Mouse (Mus musculus) stomach, postnatal 0 days (tissue): Measurements from ENCODE around the gene Tuft1. TPM values are rescaled to one million over a fixed set of nuclear protein-coding genes. Genes with fewer than 3 reads are reported as not detected.
"Not testable (repeated sequence)": the region's sequence is repeated elsewhere in the genome, so short reads cannot be mapped to it uniquely, and the experiment has no call there.

Source experiments
- ATAC-seq: fragments of 200-750 bp; cut with Nextera tagmentation; 2 replicates; pipeline ENCODE4 v1.8.0; 2017; ENCODE audit not compliant: low FRiP score, low TSS enrichment
- DNase-seq: peaks from one replicate; pipeline ENCODE4 v3.0.0-alpha.2; 2016; ENCODE audit warnings: low spot score
- H3K27ac ChIP-seq: fragments of 300-500 bp; sonication (generic); replicated peaks from 2 replicates; pipeline ENCODE4 v1.5.1; 2014; ENCODE audit warnings: mild to moderate bottlenecking, control low read depth
- H3K27me3 ChIP-seq: fragments of 300-500 bp; sonication (generic); 2 replicates; pipeline ENCODE4 v1.6.1; 2014; ENCODE audit warnings: low read length; ENCODE audit not compliant: control insufficient read depth, insufficient read depth
- H3K36me3 ChIP-seq: fragments of 300-500 bp; sonication (generic); 2 replicates; pipeline ENCODE4 v1.6.1; 2014; ENCODE audit warnings: low read length, mixed read lengths; ENCODE audit not compliant: control insufficient read depth, insufficient read depth
- H3K4me1 ChIP-seq: fragments of 300-500 bp; sonication (generic); replicated peaks from 2 replicates; pipeline ENCODE4 v1.6.1; 2014; ENCODE audit warnings: antibody characterized with exemption; ENCODE audit not compliant: control insufficient read depth, insufficient read depth
- H3K4me2 ChIP-seq: fragments of 300-500 bp; sonication (generic); replicated peaks from 2 replicates; pipeline ENCODE4 v1.6.1; 2014; ENCODE audit warnings: low read depth, mild to moderate bottlenecking, control low read depth, moderate library complexity
- H3K4me3 ChIP-seq: fragments of 300-500 bp; sonication (generic); 2 replicates; pipeline ENCODE4 v1.5.1; 2014; ENCODE audit warnings: low read depth, low read length, control low read depth
- H3K9ac ChIP-seq: fragments of 300-500 bp; sonication (generic); 2 replicates; pipeline ENCODE4 v1.6.1; 2014; ENCODE audit warnings: mild to moderate bottlenecking, low read length, control low read depth, mixed read lengths
- H3K9me3 ChIP-seq: fragments of 300-500 bp; sonication (generic); 2 replicates; pipeline ENCODE4 v1.6.1; 2016; ENCODE audit warnings: low read length; ENCODE audit not compliant: control insufficient read depth
- CTCF ChIP-seq: IDR thresholded peaks from 2 replicates; pipeline ENCODE4 v1.5.1; 2016; ENCODE audit warnings: antibody characterized with exemption, low read depth, mild to moderate bottlenecking, moderate library complexity
- EP300 ChIP-seq: optimal IDR thresholded peaks from 2 replicates; pipeline ENCODE3; 2016; ENCODE audit warnings: antibody characterized with exemption
- WGBS: fragments of 180-500 bp; shearing (Covaris S2); extraction: QIAGEN DNeasy Blood & Tissue Kit; methylation state at CpG from one replicate; pipeline ENCODE4 v1.1.7; 2014; 5-methylcytosine and 5-hydroxymethylcytosine counted together
- polyA plus RNA-seq: library from polyadenylated mRNA; unstranded; fragments of >200 nt; fragmentation: Nextera tagmentation; extraction: Ambion mirVana; gene quantifications from 2 replicates; pipeline ENCODE4 v1.2.1, GENCODE M21; 2015

The Tuft1 gene
- 39.7 and 43.4 TPM in 2 replicates for polyA plus RNA-seq

DNA sequence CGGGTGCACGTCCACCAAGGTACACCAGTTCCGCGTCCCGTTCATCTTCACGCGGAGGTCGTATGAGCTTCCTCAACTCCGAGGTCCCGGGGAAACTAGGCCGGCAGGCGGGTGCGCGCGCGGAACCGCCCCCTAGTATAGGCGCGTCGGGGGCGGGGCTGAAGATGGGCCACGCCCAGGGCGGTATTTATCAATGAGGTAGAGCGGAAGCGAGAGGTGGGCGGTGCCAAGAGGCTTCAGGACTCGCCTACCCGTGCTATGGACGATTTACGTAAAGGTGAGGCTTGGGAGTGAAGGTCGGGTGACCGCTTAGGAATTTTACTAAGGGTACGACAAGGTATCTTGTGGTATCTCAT is at the start of gene Tuft1:
Tuft1 (minus strand) TSS at position 133 of the 356 bp plus-strand sequence.
- 0% methylated on average over 20 of the region's 33 CpGs for WGBS
- peak within 1 kb of the TSS; percentile 44 for H3K4me3 ChIP-seq
- peak within 1 kb of the TSS; percentile 57 for H3K4me2 ChIP-seq
- H3K27ac ChIP-seq = peak within 1 kb of the TSS; percentile 87
- H3K9ac ChIP-seq = peak within 1 kb of the TSS; percentile 62
- not testable (repeated sequence) for H3K4me1 ChIP-seq, H3K27me3 ChIP-seq, DNase-seq, H3K36me3 ChIP-seq, H3K9me3 ChIP-seq
- ATAC-seq = peak; percentile 92

DNA sequence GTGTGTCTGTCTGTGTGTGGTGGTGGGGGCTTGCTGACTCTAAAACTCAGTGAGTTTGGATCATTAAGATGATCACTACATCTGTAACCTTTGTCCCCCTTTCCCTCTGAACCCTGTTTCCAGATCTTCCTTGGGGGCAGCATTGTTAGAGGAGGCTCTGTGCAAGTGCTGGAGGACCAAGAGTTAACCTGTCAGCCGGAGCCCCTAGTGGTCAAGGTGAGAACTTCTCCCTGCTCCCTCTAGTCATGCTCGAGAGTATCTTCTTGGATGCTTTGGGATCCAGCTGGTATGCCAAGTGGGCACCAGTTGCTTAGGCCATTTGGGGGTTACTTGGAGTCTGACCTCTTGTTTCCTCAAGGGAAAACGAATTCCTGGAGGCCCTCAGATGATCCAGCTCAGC is 44.7 kb upstream of the Tuft1 start:
- not testable (repeated sequence) for H3K36me3 ChIP-seq, H3K27me3 ChIP-seq, H3K4me2 ChIP-seq, H3K9me3 ChIP-seq, H3K27ac ChIP-seq, H3K4me3 ChIP-seq, H3K9ac ChIP-seq, H3K4me1 ChIP-seq, DNase-seq
- peak; percentile 64 for TF ChIP-seq CTCF
- 22% methylated on average over 3 of the region's 3 CpGs for WGBS
- peak; percentile 65 for ATAC-seq

DNA sequence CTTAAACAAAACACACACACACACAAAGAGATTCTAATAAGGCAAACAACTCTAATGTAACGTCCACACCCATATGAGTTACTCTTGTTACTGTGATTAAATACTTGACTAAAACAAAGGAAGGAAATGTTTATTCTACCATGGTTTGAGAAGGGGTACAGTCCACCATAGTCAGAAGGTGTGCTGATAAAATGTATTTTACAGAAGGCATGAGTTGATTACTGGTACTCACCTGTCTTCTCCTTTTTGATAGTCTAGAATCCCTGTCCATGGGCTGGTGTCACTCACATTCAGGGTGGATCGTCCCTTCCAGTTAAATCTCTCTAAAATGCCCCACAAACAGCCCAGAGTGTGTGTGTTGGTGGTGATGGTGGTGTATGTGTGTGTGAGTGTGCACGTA is 44.2 kb upstream of the Tuft1 start:
- H3K4me3 ChIP-seq = no peak overlapping the region
- WGBS = 62% methylated on average over 3 of the region's 3 CpGs
- no peak for DNase-seq
- no peaks in the 10 kb centered on the region for H3K36me3 ChIP-seq
- H3K27ac ChIP-seq = no peak overlapping the region
- H3K27me3 ChIP-seq = no peaks in the 10 kb centered on the region
- no peak for TF ChIP-seq EP300
- no peak for TF ChIP-seq CTCF
- H3K9me3 ChIP-seq = no peaks in the 10 kb centered on the region
- H3K4me2 ChIP-seq = no peak overlapping the region
- no peak overlapping the region for H3K9ac ChIP-seq
- peak; percentile 18; the same call in 1 of the 2 replicates for ATAC-seq
- H3K4me1 ChIP-seq = no peaks in the 10 kb centered on the region

DNA sequence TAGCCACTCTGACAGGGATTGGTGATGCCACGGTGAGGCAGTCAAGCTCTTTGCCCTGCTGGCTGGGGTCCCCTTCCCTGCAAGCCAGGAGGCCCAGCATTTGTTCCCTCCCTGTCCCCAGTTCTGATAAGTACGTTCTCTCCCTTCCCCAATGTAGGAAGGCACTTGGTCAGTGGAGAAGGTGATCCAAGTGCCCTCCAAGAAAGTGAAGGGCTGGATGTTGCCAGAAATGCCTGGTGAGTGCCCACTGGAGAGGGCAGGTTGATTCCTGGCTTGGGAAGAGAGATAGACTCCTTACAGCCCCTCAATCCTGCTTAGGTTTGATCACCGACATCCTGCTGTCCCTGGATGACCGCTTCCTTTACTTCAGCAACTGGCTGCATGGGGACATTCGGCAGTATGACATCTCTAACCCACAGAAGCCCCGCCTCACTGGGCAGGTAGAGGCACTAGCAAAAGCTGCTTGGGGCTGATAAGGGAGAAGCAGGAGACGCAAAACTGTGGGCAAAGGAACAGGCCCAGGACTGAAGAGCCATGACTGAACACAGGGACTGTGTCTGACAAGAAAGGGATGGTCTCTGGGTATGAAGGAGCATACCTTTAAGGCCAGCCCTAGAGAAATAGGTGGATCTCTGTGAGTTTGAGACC is 43.6 kb upstream of the Tuft1 start:
- H3K27ac ChIP-seq, H3K27me3 ChIP-seq, H3K9ac ChIP-seq, H3K9me3 ChIP-seq, H3K4me2 ChIP-seq, DNase-seq, H3K4me1 ChIP-seq, H3K36me3 ChIP-seq, H3K4me3 ChIP-seq: not testable (repeated sequence)
- peak; percentile 33; the same call in 1 of the 2 replicates for ATAC-seq
- WGBS = 67% methylated on average over 5 of the region's 7 CpGs

DNA sequence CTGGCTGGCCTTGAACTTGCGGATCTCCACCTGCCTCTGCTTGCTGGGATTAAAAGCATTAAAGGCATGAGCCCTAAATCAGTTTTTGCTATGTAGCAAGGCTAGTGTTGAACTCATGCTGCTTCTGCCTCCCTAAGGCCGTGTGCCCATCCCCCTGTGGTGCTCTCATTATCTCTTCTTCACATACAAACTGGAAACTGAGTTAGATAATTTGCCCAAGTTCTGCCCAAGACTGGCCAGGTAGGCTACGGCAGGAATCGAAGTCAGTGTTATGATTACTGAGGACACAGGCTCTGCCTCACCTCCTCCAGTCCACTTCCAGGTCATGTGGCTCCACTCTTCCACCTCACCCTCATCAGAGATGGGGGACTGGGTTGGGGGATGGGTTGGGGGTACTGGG is 37.6 kb upstream of the Tuft1 start:
- 80% methylated on average over 4 of the region's 4 CpGs for WGBS
- H3K4me3 ChIP-seq, H3K27ac ChIP-seq, H3K9ac ChIP-seq, ATAC-seq, H3K27me3 ChIP-seq, DNase-seq, H3K36me3 ChIP-seq, H3K4me1 ChIP-seq, H3K4me2 ChIP-seq, H3K9me3 ChIP-seq: not testable (repeated sequence)

DNA sequence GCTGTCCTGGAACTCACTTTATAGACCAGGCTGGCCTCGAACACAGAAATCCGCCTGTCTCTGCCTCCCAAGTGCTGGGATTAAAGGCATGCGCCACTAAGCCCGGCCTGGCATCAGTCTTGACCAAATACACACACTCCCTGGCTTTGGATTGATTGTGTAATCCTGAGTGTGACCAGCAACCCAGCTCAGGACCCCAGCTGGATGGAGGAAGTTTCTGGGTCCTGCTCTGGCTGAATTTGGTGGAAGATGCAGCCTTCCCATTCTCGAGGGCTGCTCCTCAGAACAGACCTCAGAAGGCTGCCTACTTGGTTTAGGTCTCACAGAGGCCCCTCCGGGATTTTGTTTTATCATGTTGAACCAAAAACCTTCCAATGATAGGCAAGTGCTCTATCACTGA is 36.9 kb upstream of the Tuft1 start:
- WGBS = 83% methylated on average over 6 of the region's 6 CpGs
- not testable (repeated sequence) for ATAC-seq, DNase-seq, H3K9me3 ChIP-seq, H3K36me3 ChIP-seq, H3K9ac ChIP-seq, H3K4me1 ChIP-seq, H3K4me2 ChIP-seq, H3K27ac ChIP-seq, H3K27me3 ChIP-seq, H3K4me3 ChIP-seq

DNA sequence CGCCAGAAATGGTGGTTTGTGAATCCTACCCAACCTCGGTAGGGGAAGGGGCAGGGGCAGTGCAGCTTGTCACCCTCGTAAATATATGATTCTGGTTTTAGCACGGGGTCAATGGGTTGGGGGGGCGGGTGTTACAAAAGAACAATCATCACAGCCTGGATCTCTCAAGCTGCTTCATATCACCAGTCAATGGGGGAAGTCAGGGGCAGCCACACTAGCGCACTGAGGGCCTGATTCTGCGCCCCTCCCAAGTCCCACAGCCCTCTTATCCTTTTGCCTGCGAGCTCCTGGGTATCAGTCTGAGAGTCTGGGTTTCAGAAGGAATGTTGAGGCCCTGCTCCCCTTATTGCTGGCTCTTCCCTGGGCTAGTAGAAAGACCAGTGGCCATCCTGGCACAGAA is 35.2 kb upstream of the Tuft1 start:
- not testable (repeated sequence) for DNase-seq, ATAC-seq

More for the DNA sequence above, 35.2 kb upstream of the Tuft1 start:
- not testable (repeated sequence) for H3K4me3 ChIP-seq, H3K9ac ChIP-seq, H3K9me3 ChIP-seq, H3K36me3 ChIP-seq, H3K4me2 ChIP-seq, H3K27me3 ChIP-seq, H3K4me1 ChIP-seq
- 27% methylated on average over 5 of the region's 8 CpGs for WGBS
- peak overlapping the region; percentile 35; the same call in 1 of the 2 replicates for H3K27ac ChIP-seq
